Mouse (Mus musculus) lung, postnatal 25 days (tissue): ENCODE measurements around the gene Nck1.

Experiments
- DNase-seq: peaks from one replicate; pipeline ENCODE4 v3.0.0; 2022; ENCODE audit warnings: low spot score

Gene Nck1

DNA sequence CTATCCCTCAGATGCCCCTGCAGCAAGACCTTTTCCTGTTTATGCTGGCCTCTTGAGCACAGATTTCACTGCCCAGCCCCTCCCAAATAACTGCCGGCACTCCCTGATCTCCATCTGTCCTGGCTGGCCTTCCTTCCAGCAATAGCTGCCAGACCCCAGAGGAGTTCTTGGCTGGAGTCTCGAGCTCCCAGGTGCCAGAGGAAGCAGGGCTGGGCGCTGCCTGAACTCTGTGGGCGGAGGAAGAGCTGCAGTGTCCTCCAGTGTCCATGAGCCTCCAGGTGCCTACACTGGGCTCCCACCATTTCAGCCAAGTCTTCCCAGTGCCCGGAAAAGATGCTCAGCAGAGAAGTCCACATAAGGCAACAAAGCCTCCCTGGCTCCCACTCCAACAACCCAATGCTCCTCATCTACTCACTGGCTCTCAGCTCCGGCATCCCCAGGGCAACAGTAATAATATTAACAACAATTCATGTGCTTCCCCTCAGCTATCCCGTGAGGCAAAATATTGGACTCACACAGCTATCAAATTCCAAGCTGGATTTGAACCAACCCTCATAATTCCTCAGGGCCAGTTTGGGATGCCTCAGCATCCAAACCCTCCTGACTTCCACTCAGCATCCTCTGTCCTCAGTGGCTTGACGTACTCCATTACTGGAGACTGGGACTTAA lies 74.9 kb downstream of the Nck1 start:
- peak; percentile 90 for DNase-seq

DNA sequence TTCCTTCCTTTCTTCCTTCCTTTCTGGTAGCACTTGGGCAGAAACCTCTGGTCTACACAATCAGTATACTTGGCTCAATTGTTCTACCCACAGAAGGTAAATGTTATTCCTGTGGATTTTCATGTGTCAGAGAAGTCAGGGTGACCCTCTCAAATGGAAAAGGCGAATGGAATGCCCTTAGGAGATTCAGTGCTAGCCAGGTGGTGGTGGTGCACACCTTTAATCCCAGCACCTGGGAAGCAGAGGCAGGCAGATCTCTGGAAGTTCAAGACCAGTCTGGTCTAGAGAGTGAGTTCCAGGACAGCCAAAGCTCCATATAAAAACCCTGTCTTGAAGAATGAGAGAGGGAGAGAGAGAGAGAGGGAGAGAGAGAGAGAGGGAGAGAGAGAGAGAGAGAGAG lies 75.7 kb downstream of the Nck1 start:
- DNase-seq: no peak

DNA sequence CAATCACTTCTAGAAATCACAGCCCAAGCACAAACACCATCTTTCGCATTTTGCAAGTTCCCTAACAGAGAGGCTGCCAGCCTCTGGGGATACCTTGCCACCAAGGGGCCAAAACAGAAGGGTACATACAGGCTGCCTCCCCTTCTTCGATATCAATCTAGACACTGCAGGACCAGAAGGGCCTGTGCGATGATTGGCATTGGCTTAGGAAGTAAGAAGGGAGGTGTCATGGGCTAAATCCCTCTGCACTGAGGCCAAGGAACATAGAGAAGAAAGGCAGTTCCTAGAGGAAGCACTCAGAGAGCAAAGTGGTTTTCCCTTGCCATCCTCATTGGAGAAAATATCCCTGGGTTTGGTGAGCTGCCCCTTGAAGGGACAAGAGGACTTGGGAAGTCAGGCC lies 76.3 kb downstream of the Nck1 start:
- no peak for DNase-seq

DNA sequence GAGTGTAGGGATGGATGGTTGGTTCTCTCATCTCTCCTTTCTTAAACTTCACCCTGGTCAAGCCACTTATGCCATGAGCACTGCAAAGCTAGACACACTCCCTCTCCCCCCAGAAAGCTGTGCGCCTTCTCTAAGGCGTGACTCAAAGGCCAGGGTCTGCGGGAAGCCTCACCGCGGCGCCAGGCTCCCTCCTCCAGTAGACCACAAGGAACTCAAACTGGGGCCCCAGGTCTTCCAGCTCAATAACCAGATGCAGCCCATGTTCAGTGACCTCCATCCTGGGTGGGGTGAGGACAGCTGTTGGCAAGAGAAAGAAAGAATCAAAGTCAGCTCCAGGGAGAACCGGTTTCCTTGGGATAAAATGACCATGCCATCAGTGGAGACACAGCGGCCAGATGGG lies 77.8 kb downstream of the Nck1 start:
- DNase-seq: no peak

DNA sequence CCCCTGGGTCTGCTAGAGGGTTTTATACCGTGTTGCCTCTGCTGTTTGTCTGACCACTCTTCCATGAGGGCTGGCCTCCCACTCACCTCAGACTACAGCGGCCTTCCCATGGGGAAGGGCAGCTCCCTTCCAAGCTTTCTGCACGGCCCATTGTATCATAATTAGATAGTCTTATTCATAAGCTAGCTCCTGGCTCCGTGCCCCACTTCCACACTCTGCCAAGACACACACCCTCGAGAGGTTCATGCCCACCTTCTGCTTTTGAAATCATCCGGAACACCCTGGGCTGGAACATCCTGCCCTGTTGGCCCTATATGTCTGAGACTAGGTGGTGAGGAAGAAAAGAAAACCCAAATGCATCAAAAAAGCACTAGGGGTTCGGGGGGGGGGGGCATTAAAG lies 78.3 kb downstream of the Nck1 start:
- DNase-seq: peak; percentile 83

DNA sequence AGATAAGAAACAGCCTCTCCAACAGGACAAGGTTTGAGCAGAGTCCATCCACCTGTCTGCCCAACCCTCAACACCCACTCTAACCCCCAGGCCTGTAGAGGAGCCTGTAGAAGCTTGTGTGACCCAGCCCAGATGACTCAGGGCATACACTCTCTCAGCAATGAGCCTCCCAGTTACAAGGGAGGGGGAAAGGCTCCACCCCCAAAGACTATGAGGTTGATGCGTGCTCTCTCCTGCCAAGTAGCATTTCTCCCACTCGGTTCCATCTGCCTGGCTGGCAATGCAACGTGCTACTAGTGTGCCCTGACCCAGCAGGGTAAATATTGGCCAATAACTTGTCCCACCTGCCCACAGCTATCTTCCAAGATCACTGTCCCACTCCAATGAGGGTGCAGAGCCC lies 79.2 kb downstream of the Nck1 start:
- no peak for DNase-seq

DNA sequence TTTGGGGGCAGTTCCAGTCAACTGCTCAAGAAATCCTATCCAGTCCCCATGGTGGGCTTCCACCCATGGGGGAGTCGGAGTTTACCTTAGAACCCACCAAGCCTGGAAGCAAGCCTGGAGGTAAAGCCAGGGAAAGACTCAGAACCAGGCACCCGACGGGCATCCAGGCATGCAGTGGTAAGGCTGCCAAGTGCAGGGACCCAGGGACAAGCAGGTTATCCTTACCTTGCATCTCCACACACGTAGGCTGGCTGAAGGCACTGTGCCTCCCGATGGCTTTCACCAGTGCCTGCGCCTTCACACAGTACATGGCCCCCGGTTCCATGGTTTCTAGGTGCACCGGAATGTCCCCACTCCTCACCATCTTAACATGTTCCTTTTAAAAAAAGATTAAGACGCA lies 79.9 kb downstream of the Nck1 start:
- no peak for DNase-seq

DNA sequence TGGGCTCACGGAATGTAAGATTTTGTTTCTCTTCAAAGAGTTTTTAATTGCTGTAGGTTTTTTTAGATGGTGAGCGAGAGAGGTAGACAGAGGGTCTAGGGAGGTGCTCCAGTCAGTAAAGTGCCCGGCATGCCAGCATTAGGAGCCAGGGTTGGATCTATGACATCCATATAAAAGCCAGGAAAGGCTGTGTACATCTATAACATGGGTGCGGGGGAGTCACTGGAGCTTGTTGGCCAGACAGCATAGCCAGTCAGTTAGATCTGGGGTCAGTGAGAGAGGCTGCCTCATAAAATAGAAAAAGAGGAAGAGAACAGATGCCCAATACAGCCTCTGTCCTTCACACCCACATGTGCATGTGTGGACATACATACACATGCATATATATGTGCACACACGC lies 80.6 kb downstream of the Nck1 start:
- no peak for DNase-seq

DNA sequence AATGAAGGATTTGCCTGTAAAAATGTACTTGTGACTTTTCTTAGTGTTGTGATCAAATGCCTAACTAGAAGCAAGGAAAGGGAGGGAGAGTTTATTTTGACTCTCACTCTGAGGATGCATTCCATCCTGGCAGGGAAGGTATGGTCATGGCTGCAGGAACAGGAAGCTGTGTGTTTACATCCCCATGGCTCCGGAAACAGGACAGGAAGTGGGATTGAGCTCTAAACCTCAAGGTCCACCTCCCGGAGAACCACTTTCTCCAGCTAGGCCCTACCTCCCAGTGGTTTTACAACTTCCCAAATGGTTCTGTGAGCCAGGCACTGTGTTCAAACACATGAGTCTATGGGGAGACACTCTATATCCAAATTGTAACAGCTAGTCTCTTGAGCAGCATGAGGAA lies 82.2 kb downstream of the Nck1 start:
- DNase-seq: no peak

DNA sequence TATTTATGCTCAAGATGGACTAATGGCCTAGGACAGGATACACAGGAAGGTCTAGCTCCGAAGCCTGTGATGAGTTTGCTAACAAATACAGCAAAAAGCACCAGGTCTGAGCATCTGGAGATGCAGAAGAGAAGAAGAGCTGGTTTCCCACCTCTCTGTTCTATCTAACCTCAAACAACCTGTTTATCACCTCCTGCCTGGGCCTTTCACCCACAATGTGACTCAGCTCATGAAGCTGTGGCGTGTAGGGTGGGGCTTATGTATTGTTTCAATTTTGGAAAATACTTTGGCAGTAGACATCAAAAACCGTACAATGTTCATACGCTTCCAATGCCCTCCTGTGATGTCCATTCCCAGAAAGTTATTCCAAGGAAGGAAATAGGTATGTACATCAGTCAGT lies 83.8 kb downstream of the Nck1 start:
- peak; percentile 44 for DNase-seq

DNA sequence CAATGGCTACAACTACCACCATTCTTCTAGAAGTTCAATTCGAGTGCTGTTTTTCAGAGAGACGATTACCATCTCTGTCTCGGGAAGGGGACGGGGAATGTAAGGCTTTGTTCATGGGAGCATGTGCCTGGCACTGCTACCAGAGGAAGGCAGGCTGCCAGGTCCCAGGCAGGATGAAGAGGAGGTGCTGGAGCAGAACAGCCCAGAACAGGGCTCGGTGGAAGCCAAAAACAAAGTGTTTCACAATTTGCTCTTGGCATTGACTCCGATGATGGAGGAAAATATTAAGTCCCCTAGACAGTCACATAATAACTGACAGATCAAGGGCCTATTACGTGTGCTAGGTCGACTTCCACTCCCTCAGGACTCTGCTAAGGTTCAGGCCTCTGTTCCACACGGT lies 84.3 kb downstream of the Nck1 start:
- peak; percentile 88 for DNase-seq

DNA sequence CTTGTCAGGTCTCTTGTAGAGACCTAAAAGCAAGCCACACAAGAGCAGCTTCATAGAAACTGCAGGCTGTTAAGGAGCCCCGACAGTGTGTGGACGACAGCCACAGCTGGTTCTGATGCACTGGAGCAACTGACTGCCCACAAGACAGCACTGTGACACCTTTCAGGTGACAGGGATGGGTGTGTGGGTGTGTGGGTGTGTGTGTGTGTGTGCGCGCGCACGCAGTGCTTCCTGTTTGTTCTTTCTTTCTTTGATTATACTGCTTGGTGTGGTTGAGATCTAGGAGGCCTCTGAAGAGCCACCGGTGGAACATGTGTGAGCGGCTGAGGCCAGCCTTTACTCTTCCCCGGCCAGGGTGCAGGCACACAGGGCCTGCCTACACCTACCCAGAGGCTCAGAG lies 85.7 kb downstream of the Nck1 start:
- DNase-seq: no peak

DNA sequence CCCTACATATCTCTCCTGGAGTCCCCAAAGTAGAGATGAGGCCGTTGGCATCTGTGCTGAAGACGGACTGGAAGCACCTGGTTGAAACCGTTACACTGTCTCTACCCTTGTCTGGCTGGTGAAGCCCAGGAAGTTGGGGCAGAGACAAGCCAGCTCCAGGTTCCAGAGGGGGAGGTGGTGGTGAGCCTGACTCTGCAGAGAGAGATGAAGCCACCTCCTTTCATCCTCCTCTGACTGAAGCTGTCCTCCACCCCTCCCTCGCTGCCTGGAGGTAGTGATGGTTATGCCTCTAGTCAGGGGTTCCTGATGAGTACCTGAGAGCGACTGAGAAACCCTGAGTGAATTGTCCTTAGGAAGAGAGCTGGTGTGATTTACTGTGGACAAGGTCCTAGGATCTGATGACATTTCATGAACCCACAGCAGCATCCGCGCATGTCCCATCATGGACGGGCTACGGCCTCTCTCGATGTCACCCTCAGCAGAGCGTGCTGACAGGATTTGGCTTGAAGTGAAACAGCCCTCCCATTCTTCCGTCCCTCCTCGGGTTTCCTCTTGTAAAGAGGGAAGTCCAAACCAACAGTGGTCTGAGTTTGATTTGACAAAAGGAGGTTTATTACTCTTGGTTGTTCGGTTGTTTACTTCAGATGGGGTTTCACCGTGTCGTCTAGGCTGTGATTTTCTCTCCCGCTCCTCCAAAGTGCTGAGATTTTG lies 87.8 kb downstream of the Nck1 start:
- no peak for DNase-seq

DNA sequence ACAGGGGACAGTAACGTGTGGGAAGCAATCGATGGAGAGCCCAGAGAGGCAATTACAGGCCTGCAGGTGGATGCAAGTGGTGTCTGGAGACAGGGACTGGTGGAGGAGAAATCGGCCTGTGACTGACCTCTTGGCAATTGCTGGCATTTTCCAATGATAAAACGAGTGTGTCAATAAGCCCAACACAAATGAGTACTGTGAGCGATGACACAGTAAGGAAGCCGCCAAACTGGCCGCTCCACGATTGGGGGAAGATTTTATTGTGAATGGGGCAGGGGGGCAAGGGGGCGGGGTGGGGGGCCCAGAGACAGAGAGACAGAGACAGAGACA lies 91.3 kb downstream of the Nck1 start:
- DNase-seq: no peak

DNA sequence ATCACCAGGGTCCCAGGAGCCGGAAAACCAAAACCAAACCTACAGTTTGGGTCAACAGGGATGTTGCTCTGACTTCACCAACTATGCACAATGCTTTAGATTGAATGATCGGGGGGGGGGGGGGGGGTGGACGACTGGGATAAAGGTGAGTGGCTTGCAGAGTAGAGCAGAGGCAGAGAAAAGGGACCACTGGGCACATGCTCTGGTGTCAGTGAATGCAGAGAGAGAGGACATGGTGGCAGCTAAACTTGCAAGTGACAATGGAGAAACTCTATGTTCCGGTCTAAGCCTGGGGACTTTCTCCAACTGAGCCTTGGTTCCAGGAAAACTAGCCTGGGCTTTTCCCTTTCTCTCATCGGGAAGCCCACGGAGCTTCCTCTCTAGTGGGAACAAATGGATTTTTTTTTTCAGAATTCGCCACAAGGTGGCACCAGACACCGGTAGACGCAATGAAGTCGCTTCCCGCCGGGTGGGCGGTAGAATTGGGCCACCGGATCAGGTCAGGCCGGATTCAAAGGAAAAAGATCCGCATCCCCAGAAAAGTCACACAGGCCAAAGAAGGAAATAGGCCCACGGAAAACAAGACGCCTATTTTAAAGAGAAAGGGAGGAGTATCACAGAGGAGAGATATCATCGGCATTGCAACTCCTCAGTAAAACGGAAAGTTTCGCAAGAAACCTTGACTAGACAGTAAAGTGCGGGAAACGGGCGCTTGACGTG lies 91.8 kb downstream of the Nck1 start:
- peak; percentile 85 for DNase-seq

DNA sequence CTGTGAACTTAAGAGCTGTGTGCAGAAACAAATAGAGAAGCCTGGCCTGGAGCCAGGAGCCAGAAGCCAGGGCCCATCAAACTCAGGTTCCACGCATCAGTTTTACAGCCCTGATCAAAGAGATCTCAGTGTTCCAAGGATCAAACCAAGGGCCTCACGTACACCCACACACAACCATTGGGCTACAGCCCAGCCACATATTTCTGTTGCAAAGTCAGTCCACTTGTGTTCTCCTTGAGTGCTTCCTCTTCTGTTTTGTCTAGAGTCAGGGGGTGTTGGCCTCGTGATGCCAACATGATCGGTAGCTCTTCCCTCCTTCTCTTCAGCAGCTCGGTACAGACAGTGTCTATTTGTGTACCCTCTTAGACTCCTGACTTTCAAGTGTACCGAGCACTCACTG lies 93.5 kb downstream of the Nck1 start:
- peak; percentile 50 for DNase-seq

DNA sequence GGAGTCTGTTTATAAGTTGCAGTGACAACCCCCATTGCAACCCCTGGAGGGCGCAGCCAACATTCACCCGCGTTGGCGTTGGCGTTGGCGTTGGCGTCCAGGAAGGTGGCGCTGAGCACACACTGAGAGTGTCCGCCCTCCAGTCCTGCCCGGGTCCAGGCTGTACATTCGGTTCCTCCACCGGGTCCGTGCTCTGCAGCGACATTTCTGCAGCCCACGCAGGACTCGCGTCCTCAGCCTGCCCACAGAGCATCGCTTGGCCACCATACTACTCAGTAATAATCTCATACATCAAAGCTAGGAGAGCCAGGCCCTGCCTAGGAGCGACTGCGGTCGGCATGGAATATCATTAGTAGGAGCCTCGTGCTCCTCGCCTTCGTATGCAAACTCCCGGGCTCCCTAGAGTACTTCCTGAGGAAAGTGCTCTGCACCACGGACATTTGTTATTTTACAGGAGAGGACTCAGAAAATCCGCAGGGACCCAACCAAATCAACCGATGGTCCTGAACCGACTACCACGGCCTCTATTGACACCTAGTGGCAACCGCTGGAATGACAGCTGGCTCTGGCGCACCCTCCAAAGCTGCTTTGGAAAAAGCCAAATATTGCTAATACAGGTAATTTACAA lies 99.8 kb downstream of the Nck1 start:
- DNase-seq: peak; percentile 71
